Mouse (Mus musculus) liver, postnatal 0 days (tissue): Measurements from ENCODE around the gene Jpt2. TPM values are rescaled to one million over a fixed set of nuclear protein-coding genes. Genes with fewer than 3 reads are reported as not detected.

Source experiments
- ATAC-seq: fragments of 200-750 bp; cut with Nextera tagmentation; 2 replicates; pipeline ENCODE4 v1.8.0; 2017; ENCODE audit warnings: mild to moderate bottlenecking, moderate library complexity
- DNase-seq: peaks from one replicate; pipeline ENCODE4 v3.0.0-alpha.2; 2016
- H3K27ac ChIP-seq: fragments of 300-500 bp; sonication (generic); 2 replicates; pipeline ENCODE4 v1.5.1; 2014; ENCODE audit warnings: antibody characterized with exemption, moderate library complexity, mild to moderate bottlenecking, low read depth
- H3K27me3 ChIP-seq: fragments of 300-500 bp; sonication (generic); 2 replicates; pipeline ENCODE4 v1.6.1; 2014; ENCODE audit warnings: low read length, control low read depth, mixed read lengths; ENCODE audit not compliant: insufficient read depth
- H3K36me3 ChIP-seq: fragments of 300-500 bp; sonication (generic); replicated peaks from 2 replicates; pipeline ENCODE4 v1.6.1; 2014; ENCODE audit warnings: mild to moderate bottlenecking, control low read depth, low read length, moderate library complexity, mixed read lengths; ENCODE audit not compliant: insufficient read depth
- H3K4me1 ChIP-seq: fragments of 300-500 bp; sonication (generic); 2 replicates; pipeline ENCODE4 v1.6.1; 2014; ENCODE audit warnings: antibody characterized with exemption, mild to moderate bottlenecking, control low read depth; ENCODE audit not compliant: insufficient read depth
- H3K4me2 ChIP-seq: fragments of 300-500 bp; sonication (generic); 2 replicates; pipeline ENCODE4 v1.6.1; 2014; ENCODE audit warnings: low read depth, mild to moderate bottlenecking, low read length, moderate library complexity, mixed read lengths
- H3K4me3 ChIP-seq: fragments of 300-500 bp; sonication (generic); 2 replicates; pipeline ENCODE4 v1.5.1; 2014; ENCODE audit warnings: low read depth, low read length
- H3K9ac ChIP-seq: fragments of 300-500 bp; sonication (generic); replicated peaks from 2 replicates; pipeline ENCODE4 v1.6.1; 2014; ENCODE audit warnings: mild to moderate bottlenecking, moderate library complexity
- H3K9me3 ChIP-seq: fragments of 300-500 bp; sonication (generic); 2 replicates; pipeline ENCODE4 v1.6.1; 2016; ENCODE audit warnings: mild to moderate bottlenecking, control low read depth, low read length, mixed read lengths
- CTCF ChIP-seq: sonication (generic); IDR thresholded peaks from 2 replicates; pipeline ENCODE4 v1.5.1; 2016; ENCODE audit warnings: antibody characterized with exemption, low read depth
- EP300 ChIP-seq: IDR thresholded peaks from 2 replicates; pipeline ENCODE4 v1.6.1; 2016; ENCODE audit warnings: antibody characterized with exemption, low read depth, mild to moderate bottlenecking
- whole genome bisulfite sequencing: fragments of 180-500 bp; shearing (Covaris S2); extraction: QIAGEN DNeasy Blood & Tissue Kit; methylation state at CpG from one replicate; pipeline ENCODE4 v1.1.7; 2014; ENCODE audit not compliant: insufficient replicate concordance; 5-methylcytosine and 5-hydroxymethylcytosine counted together
- polyA plus RNA-seq: library from polyadenylated mRNA; unstranded; fragments of >200 nt; fragmentation: Nextera tagmentation; extraction: Ambion mirVana; gene quantifications from 2 replicates; pipeline ENCODE4 v1.2.1, GENCODE M21; 2015

Jpt2 gene
- polyA plus RNA-seq, 1 experiment from 2014 or later: 25.1 TPM

- Histone ChIP-seq H3K4me1 (peaks cover 33% of the 10 kb centered on the region), H3K27me3 (no peaks in the 10 kb centered on the region), H3K9me3 (no peaks in the 10 kb centered on the region), H3K27ac (no peak overlapping the region), H3K9ac (no peak overlapping the region), H3K36me3 (peaks cover 60% of the 10 kb centered on the region), H3K4me2 (no peak overlapping the region), H3K4me3 (no peak overlapping the region)
- TF ChIP-seq EP300: no peak
- no peak for TF ChIP-seq CTCF
- DNase-seq (no peak), ATAC-seq (no peak)
- 87% methylated on average over 12 of the region's 12 CpGs for WGBS
Measured at GRCm38 (mm10) chr17:24892785-24893184, 67.7 kb downstream of the Jpt2 start.

DNA sequence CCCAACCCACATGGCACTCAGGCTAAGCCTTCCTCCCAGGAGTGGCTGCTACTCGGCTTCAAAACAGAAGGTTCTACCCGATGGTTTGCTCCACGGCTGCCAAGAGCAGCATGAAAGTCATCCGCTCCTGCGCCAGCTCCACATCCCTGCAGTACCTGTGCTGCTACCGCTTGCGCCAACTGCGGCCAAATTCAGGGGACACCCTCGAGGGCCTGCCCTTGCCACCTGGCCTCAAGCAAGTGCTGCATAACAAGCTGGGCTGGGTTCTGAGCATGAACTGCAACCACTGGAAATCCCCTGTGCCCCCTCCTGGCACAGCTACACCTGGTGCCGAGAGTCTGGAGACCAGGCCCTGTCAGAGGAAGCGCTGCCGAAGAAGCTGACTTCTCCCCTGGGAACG, 69.2 kb downstream of the Jpt2 start:
- WGBS: 85% methylated on average over 13 of the region's 13 CpGs
- TF ChIP-seq CTCF (no peak), EP300 (no peak)
- H3K4me2 ChIP-seq: no peak overlapping the region
- DNase-seq (no peak), ATAC-seq (no peak)
- H3K9me3 ChIP-seq: no peaks in the 10 kb centered on the region
- H3K36me3 ChIP-seq: peaks cover 58% of the 10 kb centered on the region
- H3K27ac ChIP-seq: no peak overlapping the region
- H3K9ac ChIP-seq: no peak overlapping the region
- H3K4me1 ChIP-seq: peaks cover 30% of the 10 kb centered on the region
- H3K27me3 ChIP-seq: no peaks in the 10 kb centered on the region
- H3K4me3 ChIP-seq: no peak overlapping the region

- Histone ChIP-seq H3K4me3 (no peak overlapping the region), H3K9ac (no peak overlapping the region), H3K27ac (no peak overlapping the region), H3K4me2 (no peak overlapping the region), H3K36me3 (peaks cover 58% of the 10 kb centered on the region), H3K9me3 (no peaks in the 10 kb centered on the region), H3K27me3 (no peaks in the 10 kb centered on the region), H3K4me1 (peaks cover 28% of the 10 kb centered on the region)
- DNase-seq: no peak
- 85% methylated on average over 19 of the region's 19 CpGs for WGBS
- no peak for ATAC-seq
- no peak for TF ChIP-seq EP300
- TF ChIP-seq CTCF: no peak
Measured at GRCm38 (mm10) chr17:24890151-24891092, 70.1 kb downstream of the Jpt2 start.

DNA sequence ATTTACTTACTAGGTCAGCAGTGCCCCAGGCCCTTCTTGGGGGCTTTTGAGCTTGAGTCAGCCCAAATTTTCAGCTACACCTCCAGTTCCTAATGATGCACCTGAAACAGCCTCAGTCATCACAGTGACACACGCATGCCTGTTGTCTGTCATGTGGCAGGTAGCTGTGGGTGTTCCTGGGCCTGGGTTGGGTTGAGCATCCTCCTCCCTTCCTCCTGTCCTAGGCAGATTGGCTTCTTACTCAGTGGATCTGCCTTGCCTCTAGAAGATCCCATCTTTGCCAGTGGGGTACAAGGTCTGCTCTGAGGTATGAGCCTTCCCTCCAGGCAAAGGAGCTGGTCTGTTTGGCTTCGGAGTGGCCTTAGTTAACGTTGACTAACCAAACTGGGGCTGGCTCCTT, 71.6 kb downstream of the Jpt2 start:
- Histone ChIP-seq H3K27ac (no peak overlapping the region), H3K9me3 (no peaks in the 10 kb centered on the region), H3K4me3 (no peak overlapping the region), H3K9ac (0 out of 2 replicates have a peak overlapping the region, but pooled peaks have one; percentile 6), H3K36me3 (peaks cover 67% of the 10 kb centered on the region), H3K4me2 (peak overlapping the region; percentile 85; the same call in 1 of the 2 replicates), H3K4me1 (peaks cover 26% of the 10 kb centered on the region), H3K27me3 (no peaks in the 10 kb centered on the region)
- DNase-seq (no peak), ATAC-seq (no peak)
- TF ChIP-seq CTCF (no peak), EP300 (no peak)
- WGBS: 88% methylated on average over 3 of the region's 3 CpGs

Other genes with a start within 250 kb of the Jpt2 start
- gene Rnf151, start 242.6 kb downstream of the Jpt2 start, polyA plus RNA-seq: not detected in 2 replicates
- 819 and 856 TPM in 2 replicates for gene Rps2, start 242.6 kb downstream of the Jpt2 start, polyA plus RNA-seq
- 355 TPM in 2 replicates for gene Ndufb10, start 236.2 kb downstream of the Jpt2 start, polyA plus RNA-seq
- 0.14 and 1.4 TPM in 2 replicates for gene Rpl3l, start 232.9 kb downstream of the Jpt2 start, polyA plus RNA-seq
- 116 and 119 TPM in 2 replicates for gene Msrb1, start 224.0 kb downstream of the Jpt2 start, polyA plus RNA-seq
- gene Hs3st6, start 207.7 kb downstream of the Jpt2 start, polyA plus RNA-seq: 0.20 and 0.64 TPM in 2 replicates
- 0.97 and 1.2 TPM in 2 replicates for gene Meiob, start 156.4 kb downstream of the Jpt2 start, polyA plus RNA-seq
- 233 and 241 TPM in 2 replicates for gene Hagh, start 120.5 kb downstream of the Jpt2 start, polyA plus RNA-seq
- 84.9 and 90.0 TPM in 2 replicates for gene Fahd1, start 110.3 kb downstream of the Jpt2 start, polyA plus RNA-seq
- 28.0 and 32.4 TPM in 2 replicates for gene Igfals, start 94.7 kb downstream of the Jpt2 start, polyA plus RNA-seq
- 41.5 and 46.4 TPM in 2 replicates for gene Nubp2, start 74.3 kb downstream of the Jpt2 start, polyA plus RNA-seq
- gene Spsb3, start 74.0 kb downstream of the Jpt2 start, polyA plus RNA-seq: 43.5 and 45.5 TPM in 2 replicates
- gene Eme2, start 65.6 kb downstream of the Jpt2 start, polyA plus RNA-seq: 11.3 and 11.9 TPM in 2 replicates
- 99.6 and 101 TPM in 2 replicates for gene Mrps34, start 65.6 kb downstream of the Jpt2 start, polyA plus RNA-seq
- gene Nme3, start 64.2 kb downstream of the Jpt2 start, polyA plus RNA-seq: 37.1 and 37.8 TPM in 2 replicates
- gene Mapk8ip3, start 23.7 kb downstream of the Jpt2 start, polyA plus RNA-seq: 4.0 and 4.5 TPM in 2 replicates
- gene Cramp1l, start 55.1 kb upstream of the Jpt2 start, polyA plus RNA-seq: 1.4 and 1.8 TPM in 2 replicates
- 36.9 and 42.7 TPM in 2 replicates for gene Ift140, start 55.4 kb upstream of the Jpt2 start, polyA plus RNA-seq
- gene Tmem204, start 122.9 kb upstream of the Jpt2 start, polyA plus RNA-seq: 8.3 and 9.4 TPM in 2 replicates
- 5.3 and 5.7 TPM in 2 replicates for gene Telo2, start 155.3 kb upstream of the Jpt2 start, polyA plus RNA-seq
- not detected in 2 replicates for gene Ptx4, start 160.1 kb upstream of the Jpt2 start, polyA plus RNA-seq
- 7.3 and 8.6 TPM in 2 replicates for gene Clcn7, start 172.7 kb upstream of the Jpt2 start, polyA plus RNA-seq
- not detected in 2 replicates for gene Ccdc154, start 201.8 kb upstream of the Jpt2 start, polyA plus RNA-seq
- gene Gm38655, start 214.8 kb upstream of the Jpt2 start, polyA plus RNA-seq: not detected in 2 replicates
- gene BC003965, start 223.9 kb upstream of the Jpt2 start, polyA plus RNA-seq: 15.6 and 15.8 TPM in 2 replicates
- 2.3 and 3.4 TPM in 2 replicates for gene Unkl, start 227.7 kb upstream of the Jpt2 start, polyA plus RNA-seq